Comparison of ENCODE assay signal across 24 mouse cellular contexts in genomic region chr13:64566966-64567708, GRCm38 (mm10).
DNase-seq lines count a peak whose midpoint lies in the region; ATAC-seq lines count a peak whose summit lies in the region.
"Had no signal": no experiment of that assay in that cellular context is flagged by ENCODE, and none has a peak within 500 bp of the region (broad histone marks: within the 10 kb centered on the region; RNA-seq: fewer than 3 reads in every experiment).

No protein-coding gene starts in this region.

- H3K36me3 ChIP-seq in limb, embryonic 11.5 days (ENCODE audit: control insufficient read depth, insufficient read depth, low read length): no peaks in the 10 kb centered on the region
- H3K36me3 ChIP-seq in limb, embryonic 13.5 days: no peaks in the 10 kb centered on the region
- H3K36me3 ChIP-seq: embryonic facial prominence, embryonic 10.5 days; embryonic facial prominence, embryonic 12.5 days; forebrain, embryonic 15.5 days; G1E had no signal

- no peaks in the 10 kb centered on the region for H3K4me1 ChIP-seq in limb, embryonic 11.5 days (ENCODE audit: control insufficient read depth, insufficient read depth, low read length)
- 0 out of 2 replicates have a peak, but pooled peaks cover 11% of the 10 kb centered on the region for H3K4me1 ChIP-seq in limb, embryonic 13.5 days
- H3K4me1 ChIP-seq: embryonic facial prominence, embryonic 10.5 days; embryonic facial prominence, embryonic 12.5 days; forebrain, embryonic 13.5 days; forebrain, embryonic 15.5 days had no signal

- ATAC-seq in limb, embryonic 11.5 days (ENCODE audit: insufficient number of reproducible peaks, low FRiP score, low TSS enrichment, low read depth): 0 out of 2 replicates have a peak, but pooled peaks have one; percentile 62
- ATAC-seq in limb, embryonic 13.5 days (ENCODE audit: low FRiP score, low read depth): peak; percentile 87
- ATAC-seq: activated CD4-positive, CD25-positive, alpha-beta regulatory T cell, adult 4 months; CD4-positive, CD25-positive, alpha-beta regulatory T cell, adult 4 months; forebrain, embryonic 13.5 days; forebrain, embryonic 15.5 days; forebrain, postnatal 0 days; Patski had no signal

- H3K4me2 ChIP-seq in limb, embryonic 11.5 days (ENCODE audit: low read depth, severe bottlenecking): no peak overlapping the region
- no peak overlapping the region for H3K4me2 ChIP-seq in limb, embryonic 13.5 days (replicated peaks)
- H3K4me2 ChIP-seq: embryonic facial prominence, embryonic 12.5 days; forebrain, embryonic 13.5 days; forebrain, embryonic 15.5 days had no signal

- WGBS in limb, embryonic 11.5 days: 38% methylated on average over 2 of the region's 2 CpGs
- WGBS in limb, embryonic 13.5 days: 25% methylated on average over 2 of the region's 2 CpGs

- H3K27ac ChIP-seq in limb, embryonic 11.5 days (replicated peaks; ENCODE audit: low read depth, low read length): peak overlapping the region; percentile 49
- peak overlapping the region; percentile 59; the same call in 1 of the 2 replicates for H3K27ac ChIP-seq in limb, embryonic 13.5 days
- H3K27ac ChIP-seq: embryonic facial prominence, embryonic 10.5 days; embryonic facial prominence, embryonic 12.5 days; forebrain, embryonic 13.5 days; forebrain, embryonic 15.5 days had no signal

- no peaks in the 10 kb centered on the region for H3K9me3 ChIP-seq in limb, embryonic 11.5 days (ENCODE audit: control insufficient read depth, low read length)
- peaks cover 7% of the 10 kb centered on the region for H3K9me3 ChIP-seq in limb, embryonic 13.5 days
- H3K9me3 ChIP-seq: embryonic facial prominence, embryonic 10.5 days; forebrain, embryonic 13.5 days; forebrain, embryonic 15.5 days had no signal

- H3K27me3 ChIP-seq in limb, embryonic 11.5 days (ENCODE audit: control insufficient read depth, insufficient read depth, low read length): no peaks in the 10 kb centered on the region
- H3K27me3 ChIP-seq in limb, embryonic 13.5 days: no peaks in the 10 kb centered on the region
- H3K27me3 ChIP-seq: CH12.LX; embryonic facial prominence, embryonic 12.5 days; forebrain, embryonic 13.5 days; forebrain, embryonic 15.5 days had no signal

- DNase-seq in forelimb bud, embryonic 11.5 days (ENCODE audit: low read depth, low spot score): peak; percentile 55
- peak; percentile 27 for DNase-seq in limb, embryonic 11.5 days (ENCODE audit: low spot score)
- no peak for DNase-seq in left cerebral cortex, postnatal 14 days (ENCODE audit: low spot score in 2 of 2)
- no peak for DNase-seq in kidney, adult 11 months
- no peak for DNase-seq in thymus, adult 18-20 months
- DNase-seq: adrenal gland, adult 8-10 months; adrenal gland, postnatal 14 days; B cell, adult 2 months; cerebellum, adult 11 months; cerebellum, adult 18-20 months; cerebellum, adult 8-10 months; cerebellum, adult 9-11 months; cerebellum, postnatal 14 days; forebrain, postnatal 0 days had no signal

- no peak overlapping the region for H3K9ac ChIP-seq in limb, embryonic 11.5 days (ENCODE audit: low read length)
- no peak overlapping the region for H3K9ac ChIP-seq in limb, embryonic 13.5 days
- H3K9ac ChIP-seq: embryonic facial prominence, embryonic 12.5 days; forebrain, embryonic 13.5 days; forebrain, embryonic 15.5 days; forebrain, postnatal 0 days had no signal

- intact Hi-C loops in left cerebral cortex, postnatal 14 days (cut with DNase I): no loop called here

- no peak overlapping the region for H3K4me3 ChIP-seq in limb, embryonic 11.5 days (ENCODE audit: low read depth, low read length)
- no peak overlapping the region for H3K4me3 ChIP-seq in limb, embryonic 13.5 days
- H3K4me3 ChIP-seq: embryonic facial prominence, embryonic 10.5 days; embryonic facial prominence, embryonic 12.5 days; forebrain, embryonic 13.5 days; forebrain, embryonic 15.5 days had no signal

Comparison
In these comparisons a context has a peak if more than half of its experiments do, and no peak if none do; other contexts are left out.
1. DNase-seq: peak in forelimb bud, embryonic 11.5 days (single experiment) and limb, embryonic 11.5 days (single experiment); none in left cerebral cortex, postnatal 14 days (0 of 2), kidney, adult 11 months (single experiment) and thymus, adult 18-20 months (0 of 2).